Mouse (Mus musculus) T-helper 17 cell (primary cell): ENCODE measurements at regions not wholly inside any gene's neighbourhood (a gene's known extent, or its start where the extent isn't known, plus 50 kb on each side); places are given as distances from the start of the nearest gene placed in this dataset.

ENCODE experiments used
- in situ Hi-C, 2 experiments: fragments of 300-600 bp; cut with MboI, MseI; formaldehyde crosslinking; loops; 1 replicate in 1 of 2; 2 replicates in 1 of 2; pipeline ENCODE4 v1.15.1; 2025; ENCODE audit warnings: high pct_unique_total_duplicates in 2 of 2

DNA sequence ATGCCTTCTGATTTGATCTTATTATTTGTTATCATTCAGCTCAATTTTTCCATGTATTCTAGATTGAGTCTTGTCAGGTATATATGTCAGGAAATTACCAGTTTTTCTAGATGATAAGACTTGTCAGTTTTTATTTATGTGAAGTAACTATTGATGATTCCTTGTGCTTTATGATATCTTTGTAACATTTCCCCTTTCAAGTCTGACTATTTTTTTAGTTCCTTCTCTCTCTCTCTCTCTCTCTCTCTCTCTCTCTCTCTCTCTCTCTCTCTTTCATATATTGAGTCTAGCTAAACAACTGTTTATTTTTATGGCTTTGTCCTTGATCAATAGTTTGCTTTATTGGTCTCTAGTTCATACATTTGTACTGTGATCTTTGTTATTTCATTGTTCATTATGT lies 199.7 kb upstream of the Sema3a start:
- in situ Hi-C loops: no loop called here

DNA sequence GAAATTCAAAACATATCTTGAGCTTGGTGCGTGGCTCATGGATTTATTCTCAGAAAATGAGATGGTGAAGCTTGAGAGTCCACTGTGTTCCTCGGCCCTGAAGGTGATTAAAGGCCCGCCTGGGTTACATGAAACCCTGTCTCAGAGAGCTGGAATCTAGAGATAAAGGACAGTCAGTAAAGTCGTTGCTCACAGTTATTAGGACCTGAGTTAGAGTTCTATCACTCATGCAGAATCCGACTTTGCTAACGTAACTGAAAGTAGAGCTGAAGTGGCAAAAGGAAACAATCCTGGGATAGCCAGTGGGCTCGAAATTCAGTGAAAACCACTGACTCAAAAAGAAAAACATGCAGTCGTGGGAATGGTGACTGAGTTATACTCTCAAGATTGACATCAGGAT lies 198.9 kb upstream of the Sema3a start:
- in situ Hi-C loops: no loop called here

DNA sequence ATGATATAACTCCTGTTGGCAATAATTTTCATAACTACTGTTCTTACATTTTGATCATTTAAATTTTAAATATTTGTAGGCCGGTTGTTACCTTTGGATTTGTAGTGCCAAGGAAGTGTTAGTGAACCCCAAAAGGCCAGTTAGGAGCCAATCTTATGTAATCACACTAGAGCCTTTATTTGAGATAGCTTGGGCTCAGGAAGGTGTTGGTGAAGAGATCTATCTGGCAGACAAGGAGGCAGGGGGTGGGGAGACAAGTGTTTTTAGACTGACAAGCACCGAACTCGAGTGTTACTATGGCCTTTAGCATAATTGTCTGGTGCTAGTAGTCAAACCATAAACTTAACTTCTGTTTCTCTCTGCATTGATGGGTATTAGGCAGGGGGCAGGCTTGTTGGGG lies 198.0 kb upstream of the Sema3a start:
- in situ Hi-C loops: no loop called here

DNA sequence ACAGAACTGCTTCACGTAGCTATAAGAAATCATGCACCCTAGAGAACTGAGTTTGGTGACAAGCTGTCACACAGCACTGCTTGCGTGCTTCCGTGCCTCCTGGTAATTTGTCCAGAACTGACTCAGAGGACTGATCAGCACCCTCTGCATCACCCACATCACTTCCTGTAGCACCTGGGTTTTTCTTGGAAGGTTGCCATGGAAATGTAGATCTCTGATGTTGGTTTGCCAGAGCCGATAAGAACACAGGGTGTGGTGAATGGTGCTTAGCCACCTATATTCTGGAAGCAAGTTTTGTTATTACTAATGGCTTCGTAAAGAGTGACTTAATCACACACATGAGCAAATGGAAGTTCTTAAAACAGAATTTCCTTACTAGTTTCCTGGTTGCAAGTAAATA lies 188.2 kb upstream of the Sema3a start:
- in situ Hi-C loops: no loop called here

DNA sequence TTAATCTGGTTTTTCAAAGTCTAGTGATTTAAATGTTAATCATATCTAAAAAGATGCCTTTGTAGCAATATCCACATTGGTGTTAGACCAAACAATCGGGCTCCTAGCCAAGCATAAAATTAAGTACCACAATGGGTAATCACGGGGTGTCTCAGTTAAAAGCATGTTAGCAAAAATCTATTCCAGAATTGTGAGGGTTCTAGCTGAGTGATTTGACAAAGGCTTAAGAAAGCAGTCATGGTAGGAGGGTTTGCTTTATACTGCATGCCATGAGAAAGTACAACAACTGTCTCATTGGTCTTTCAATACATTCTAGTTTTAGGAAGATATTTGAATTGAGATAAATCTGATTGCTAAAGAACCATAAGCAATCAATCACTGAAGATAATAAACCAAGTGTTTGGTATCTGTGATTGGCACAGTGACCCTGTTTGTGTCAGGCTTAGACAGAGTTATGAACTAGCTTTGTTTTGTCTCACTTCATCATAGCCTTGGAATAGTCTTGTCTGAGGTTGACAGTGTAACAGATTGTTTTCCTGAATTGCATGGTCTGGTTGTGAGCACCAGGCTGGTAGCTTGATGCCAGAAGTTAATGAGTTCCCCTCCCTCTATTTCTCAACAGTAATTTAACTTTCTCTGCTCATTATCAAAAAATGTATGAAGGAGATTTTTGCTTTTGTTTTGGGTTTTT lies 186.9 kb upstream of the Sema3a start:
- in situ Hi-C loops: no loop called here

DNA sequence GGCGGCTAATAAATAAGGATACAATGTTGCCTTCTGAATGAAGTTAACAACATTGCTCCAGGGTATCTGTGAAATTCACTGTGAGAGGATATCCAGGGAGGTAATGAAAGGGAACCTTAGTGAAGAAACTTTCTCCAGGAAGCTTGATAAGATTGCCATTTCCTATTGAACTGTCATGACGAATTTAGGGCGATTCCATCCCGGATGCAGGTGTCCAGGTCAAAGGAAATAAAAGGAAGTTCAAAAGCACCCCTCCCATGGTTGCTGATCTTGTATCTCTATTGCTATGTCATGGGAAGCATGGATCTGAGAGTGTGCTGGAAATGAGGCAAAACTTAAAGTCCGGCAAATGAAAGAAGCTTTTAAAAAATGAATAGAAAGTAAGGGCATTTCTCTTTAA lies 180.7 kb upstream of the Sema3a start:
- in situ Hi-C loops: no loop called here

DNA sequence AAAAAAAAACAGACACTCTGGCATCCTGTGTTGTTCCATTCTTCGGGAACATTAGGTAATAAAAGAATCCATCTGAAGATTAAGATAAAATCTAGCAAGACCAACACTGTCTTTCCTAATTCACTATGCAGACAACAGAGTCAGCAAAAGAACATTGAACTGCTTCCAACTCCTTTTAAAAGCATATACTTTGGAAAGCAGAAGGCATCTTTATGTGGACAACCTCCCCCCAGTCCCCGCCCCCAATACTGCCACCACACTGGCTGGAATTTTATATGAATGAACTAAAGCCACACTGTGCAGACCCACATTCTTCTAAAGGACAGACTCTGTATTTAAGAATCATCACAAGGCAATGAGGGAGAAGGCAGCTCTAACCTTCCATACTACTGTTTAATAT lies 176.7 kb upstream of the Sema3a start:
- in situ Hi-C loops: no loop called here

DNA sequence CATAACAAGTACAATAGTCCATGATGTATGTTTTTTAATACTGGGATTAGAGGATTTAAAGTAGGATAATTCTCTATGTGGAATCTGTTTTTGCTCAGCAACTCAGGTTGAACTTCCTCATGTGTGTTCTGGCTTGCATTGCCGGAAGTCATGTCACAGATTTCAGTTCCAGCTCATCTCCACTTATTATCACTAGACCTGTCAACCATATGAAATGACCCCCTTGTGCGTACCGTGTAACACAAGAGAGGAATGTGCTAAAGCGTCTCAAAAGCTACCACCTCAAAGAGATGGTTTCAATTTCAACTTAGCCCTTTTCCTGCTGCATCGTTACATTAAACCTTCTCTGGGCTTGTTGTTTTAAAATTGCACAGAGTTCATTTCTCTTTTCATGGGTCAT lies 154.2 kb upstream of the Sema3a start:
- in situ Hi-C loops: no loop called here

DNA sequence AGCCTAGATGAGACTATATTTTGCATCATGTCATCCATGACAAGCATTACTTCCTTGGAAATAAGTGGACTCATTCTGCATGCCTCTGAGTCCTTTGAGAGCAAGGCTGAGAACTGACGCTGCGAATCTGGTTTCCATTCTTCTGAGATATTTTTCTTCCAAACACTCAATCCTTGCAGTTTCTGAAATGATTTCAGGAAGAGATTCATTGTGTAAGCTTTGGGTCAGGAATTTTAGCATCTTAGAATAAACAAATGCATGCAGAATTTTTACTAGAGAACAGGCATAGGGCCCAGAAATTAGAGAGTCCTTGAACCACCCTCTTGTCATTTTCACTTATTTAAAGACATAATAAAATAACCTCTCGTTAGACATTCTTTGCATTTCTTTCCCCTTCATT lies 151.5 kb upstream of the Sema3a start:
- in situ Hi-C loops: no loop called here

DNA sequence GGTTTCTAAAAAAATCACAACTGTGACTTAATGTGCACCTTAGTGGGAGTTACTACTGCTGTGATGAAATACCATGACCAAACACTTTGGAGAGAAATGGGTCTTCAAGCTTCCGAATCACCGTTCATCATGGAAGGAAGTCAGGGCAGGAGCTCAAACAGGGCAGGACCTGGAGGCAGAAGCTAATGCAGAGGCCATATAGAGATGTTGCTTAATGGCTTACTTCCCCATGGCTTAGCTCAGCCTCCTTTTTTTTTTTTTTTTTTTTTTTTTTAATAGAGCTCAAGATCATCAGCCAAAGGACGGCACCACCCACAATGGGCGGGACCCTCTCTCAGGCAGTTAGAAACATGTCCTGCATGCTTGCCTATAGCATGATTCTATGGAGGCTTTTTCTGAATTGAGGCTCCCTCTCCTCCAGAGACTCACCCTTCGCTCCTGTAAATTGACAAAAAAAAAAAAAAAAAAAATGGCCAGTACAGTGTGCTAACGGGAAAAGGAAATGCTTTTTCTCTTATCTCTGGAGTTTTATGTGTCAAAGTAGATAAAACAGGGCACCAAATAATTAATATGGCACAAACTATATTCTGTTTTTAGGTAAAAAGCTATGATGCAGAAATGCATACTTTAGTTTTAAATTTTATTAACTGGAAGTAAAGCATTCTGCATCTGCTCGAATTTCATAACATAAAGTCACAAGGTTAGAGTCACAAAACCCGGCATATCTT lies 149.0 kb upstream of the Sema3a start:
- in situ Hi-C loops: no loop called here

DNA sequence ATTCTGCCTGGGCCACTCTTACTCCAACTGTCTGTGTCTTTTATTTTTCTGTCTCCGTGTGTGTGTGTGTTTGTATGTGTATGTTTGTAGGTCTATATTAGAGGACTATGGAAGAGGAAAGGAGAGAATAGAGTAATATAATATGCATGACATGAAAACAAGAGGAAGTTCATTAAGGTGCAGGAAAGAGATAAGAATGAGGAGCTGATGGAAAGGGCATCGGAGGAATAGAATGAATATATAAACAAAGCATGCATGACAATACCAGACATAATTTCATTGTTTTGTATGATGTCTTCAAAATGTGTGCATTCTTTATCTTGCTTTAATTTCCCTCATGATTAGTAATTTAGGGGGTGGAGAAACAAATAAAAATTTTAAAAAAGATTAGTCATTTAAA lies 147.3 kb upstream of the Sema3a start:
- in situ Hi-C loops: no loop called here

DNA sequence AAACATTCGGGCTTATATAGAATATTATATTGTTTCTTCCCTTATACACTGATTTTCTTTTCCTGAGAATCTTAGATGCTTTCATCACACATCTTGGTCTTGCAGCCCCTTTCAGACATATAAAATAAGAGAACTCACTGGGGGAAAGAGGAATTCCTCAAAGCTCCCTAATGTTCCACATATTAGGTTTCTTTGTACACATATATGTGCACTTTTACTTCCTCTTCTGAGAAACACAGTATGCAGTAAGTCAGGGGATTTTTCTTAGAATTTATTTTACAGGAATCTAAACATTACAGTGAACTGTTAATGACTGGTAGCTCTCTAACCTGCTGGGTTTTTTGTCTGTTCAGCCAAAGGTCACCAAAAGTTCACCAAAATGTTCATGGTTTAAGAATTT lies 131.4 kb upstream of the Sema3a start:
- in situ Hi-C loops: no loop called here

DNA sequence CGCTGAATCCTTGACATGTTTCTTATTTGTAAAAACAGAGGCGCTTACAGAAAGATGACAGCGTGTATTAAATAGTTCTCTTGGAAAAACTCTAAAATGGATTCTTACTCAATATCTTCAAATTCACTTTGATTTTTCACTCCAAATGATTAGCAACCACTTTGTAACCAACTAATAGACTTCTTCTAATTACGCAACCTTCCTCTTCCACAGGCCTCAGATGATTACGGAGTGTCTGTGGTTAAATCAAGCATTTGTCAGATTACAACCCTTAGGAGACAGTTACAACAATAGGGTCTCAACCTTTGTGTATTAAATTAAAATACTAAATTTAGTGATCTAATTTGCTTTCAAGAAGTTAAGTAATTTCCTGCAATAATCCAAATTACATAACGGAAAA lies 127.8 kb upstream of the Sema3a start:
- in situ Hi-C loops: no loop called here

DNA sequence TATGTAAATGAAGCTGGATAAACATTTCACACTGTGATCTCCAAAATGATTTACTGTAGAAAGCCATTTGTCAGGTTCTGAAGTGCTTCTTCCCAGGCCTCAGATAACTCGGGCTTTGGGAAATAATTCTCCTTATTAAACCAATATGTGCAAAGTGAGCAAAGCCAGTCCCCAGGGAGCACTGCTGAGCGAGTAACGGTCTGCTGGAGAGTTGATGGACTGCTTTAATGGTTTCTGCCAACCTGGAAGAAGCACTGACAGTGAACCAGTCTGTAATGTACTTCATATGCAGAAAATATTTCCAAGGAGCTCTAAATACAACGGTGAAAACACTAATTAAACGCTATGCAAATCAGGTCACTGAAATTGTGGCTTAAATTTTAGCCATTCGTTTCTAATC lies 118.1 kb upstream of the Sema3a start:
- in situ Hi-C loops: no loop called here

DNA sequence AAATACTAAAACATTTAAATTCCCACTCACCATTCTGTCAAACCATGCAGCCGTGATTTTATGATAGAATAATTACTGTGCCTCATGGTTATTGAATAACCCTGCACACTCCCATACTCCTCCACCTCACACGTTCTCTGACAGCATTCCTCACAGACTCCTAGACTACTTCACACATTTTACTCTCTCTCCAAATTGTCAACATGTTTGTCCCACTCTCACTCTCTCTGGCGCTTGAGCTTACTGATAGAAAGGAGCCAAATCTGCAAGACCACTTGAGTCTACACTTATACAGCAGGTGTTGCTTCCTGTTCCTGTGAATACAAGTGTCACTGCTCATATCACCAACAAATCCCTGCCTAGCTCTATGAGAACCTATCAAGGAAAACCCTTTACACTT lies 102.9 kb upstream of the Sema3a start:
- in situ Hi-C loops: no loop called here

DNA sequence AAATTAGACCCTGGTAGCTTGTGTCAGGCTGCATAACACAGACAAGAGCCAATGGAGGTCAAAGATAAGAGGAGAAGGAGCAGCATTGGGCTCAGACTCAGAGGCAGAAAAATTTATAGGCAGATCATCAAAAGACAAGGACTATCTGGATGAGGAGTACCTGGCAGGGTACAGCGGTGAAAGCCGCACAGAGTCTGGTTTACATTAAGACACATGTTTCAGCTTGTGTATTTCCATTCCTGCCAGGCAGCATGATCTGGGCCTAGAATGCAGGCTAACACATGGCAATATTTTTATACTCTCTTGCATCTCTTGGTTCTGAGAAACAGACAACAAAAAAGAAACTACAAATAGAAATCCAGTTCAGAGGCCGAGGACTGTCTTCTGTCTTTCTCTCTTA lies 91.9 kb upstream of the Sema3a start:
- in situ Hi-C loops: no loop called here

DNA sequence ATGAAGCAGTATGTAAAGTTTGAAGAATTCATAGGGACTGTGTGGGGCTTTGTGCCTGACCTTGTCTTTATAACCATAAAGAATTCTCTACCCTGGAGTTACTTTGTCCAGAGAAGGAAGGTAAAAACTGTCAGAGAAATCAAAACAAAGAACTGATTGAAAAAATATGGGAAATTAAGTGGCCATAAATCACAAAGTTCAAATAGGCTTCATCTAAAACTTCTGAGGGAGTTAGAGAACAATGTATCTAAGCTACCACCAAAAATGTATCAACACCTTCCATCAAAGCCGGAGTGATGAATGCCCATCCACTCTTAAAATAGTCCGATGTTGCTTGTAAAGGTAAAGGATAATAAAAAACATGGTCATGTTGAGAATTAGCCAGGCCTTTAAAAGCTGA lies 89.1 kb upstream of the Sema3a start:
- in situ Hi-C loops: no loop called here

DNA sequence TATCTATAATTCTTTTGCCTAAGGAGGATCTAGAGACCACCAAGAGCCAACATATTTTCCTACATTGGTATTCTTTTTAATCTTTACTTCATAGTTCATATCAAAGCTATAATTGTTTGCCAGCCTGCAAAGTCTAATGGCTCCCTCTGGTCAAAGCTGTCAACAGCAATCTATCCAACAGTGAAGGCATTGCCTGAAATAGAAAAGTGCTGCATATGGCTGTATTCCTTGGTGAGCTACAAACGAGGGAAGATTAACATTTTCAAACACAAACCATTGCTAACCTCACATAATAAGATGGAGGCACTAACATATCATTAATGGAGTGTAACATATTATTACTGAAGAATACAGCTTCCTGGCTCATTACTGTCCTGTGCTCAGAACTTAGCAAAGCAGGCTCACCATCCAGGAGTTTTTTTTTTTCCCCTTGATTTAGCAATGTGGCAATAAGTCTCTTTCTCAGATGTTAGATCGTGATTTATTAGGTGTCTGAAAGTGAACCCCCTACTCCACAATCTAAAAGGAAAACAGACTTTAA lies 66.3 kb upstream of the Sema3a start:
- in situ Hi-C loops: loop anchor here in 1 of 2 experiments (25.0 kb wide), 1 partner anchor 1428 kb away; no protein-coding TSS in a partner anchor

DNA sequence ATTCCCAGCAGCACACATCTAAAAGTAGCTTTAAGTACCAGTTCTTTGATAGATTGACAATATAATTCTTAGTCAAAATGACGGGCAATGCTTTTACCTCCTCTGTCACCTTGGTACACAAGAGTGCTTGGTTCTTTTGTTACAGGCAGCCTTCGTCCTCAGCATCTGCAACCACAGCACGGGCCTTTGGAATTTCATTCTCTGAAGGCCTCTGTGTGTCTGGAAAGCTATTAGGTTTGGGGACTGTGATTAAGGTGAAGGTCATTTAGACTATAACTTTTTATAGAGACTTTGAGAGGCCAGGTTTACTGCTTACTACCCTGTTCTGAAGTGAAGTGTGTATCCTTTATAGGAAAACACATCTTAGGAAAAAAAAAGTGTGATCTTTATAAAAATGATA lies 58.3 kb upstream of the Sema3a start:
- in situ Hi-C loops: loop anchor here in 1 of 2 experiments (25.0 kb wide), 1 partner anchor 1420 kb away; no protein-coding TSS in a partner anchor
